Mouse (Mus musculus) G1E (cell line): ENCODE measurements around the gene Arhgap10.

Experiments
- CTCF ChIP-seq: IDR thresholded peaks from 2 replicates; pipeline ENCODE4 v1.5.1; 2012; ENCODE audit warnings: low read depth, low read length, inconsistent platforms, mixed read lengths
- TAL1 ChIP-seq: conservative IDR thresholded peaks from 2 replicates; pipeline ENCODE4 v1.6.1; 2012; ENCODE audit warnings: low read depth, low read length, inconsistent platforms, mixed read lengths

- no peak for TF ChIP-seq CTCF
- no peak for TF ChIP-seq TAL1
These were observed 20.3 kb downstream of the Arhgap10 start for GRCm38 (mm10) chr8:77497442-77497841.
